Mouse (Mus musculus) erythroblast, adult 5-6 weeks (primary cell): ENCODE results near the gene Kcnd3. TPM values are rescaled to one million over a fixed set of nuclear protein-coding genes. Genes with fewer than 3 reads are reported as not detected.
"Not testable (repeated sequence)": the region's sequence is repeated elsewhere in the genome, so short reads cannot be mapped to it uniquely, and the experiment has no call there.

Experiments used
- ATAC-seq: replicated peaks from 2 replicates; pipeline ENCODE4 v1.8.0; 2016; ENCODE audit warnings: moderate number of reproducible peaks, mild to moderate bottlenecking, moderate TSS enrichment, inconsistent platforms; ENCODE audit not compliant: poor library complexity, low FRiP score, severe bottlenecking
- total RNA-seq, 2 experiments: library from RNA; stranded (forward) in 1 of 2; stranded (reverse) in 1 of 2; fragments of 150-400 nt in 1 of 2; fragments of 200-764, 138-1000 nt in 1 of 2; gene quantifications; 2 replicates each; pipeline versions ENCODE4 v1.2.3 to v1.2.4; 2015 to 2017; ENCODE audit warnings: low replicate concordance in 2 of 2

Gene Kcnd3
- total RNA-seq, 2 experiments from 2014 or later = 0.19 TPM; not detected in 1

- ATAC-seq = peak; percentile 91
Measured at GRCm38 (mm10) chr3:105687324-105688060, 235.4 kb downstream of the Kcnd3 start, which contains the start of gene Ddx20. Ddx20 (minus strand) TSS chr3:105687574.

GRCm38 (mm10) chr3:105688536-105688935 lies 236.4 kb downstream of the Kcnd3 start:
- no peak for ATAC-seq

GRCm38 (mm10) chr3:105693327-105694080 lies 241.4 kb downstream of the Kcnd3 start:
- no peak for ATAC-seq

GRCm38 (mm10) chr3:105695476-105696386 lies 243.6 kb downstream of the Kcnd3 start:
- no peak for ATAC-seq

GRCm38 (mm10) chr3:105696387-105697147 lies 244.4 kb downstream of the Kcnd3 start:
- ATAC-seq = no peak

- no peak for ATAC-seq
Measured at GRCm38 (mm10) chr3:105697148-105697441, 245.0 kb downstream of the Kcnd3 start.

- ATAC-seq = peak; percentile 39; the same call in 1 of the 2 replicates
Measured at GRCm38 (mm10) chr3:105698311-105698710, 246.2 kb downstream of the Kcnd3 start.

GRCm38 (mm10) chr3:105699241-105699933 lies 247.3 kb downstream of the Kcnd3 start:
- peak; percentile 94 for ATAC-seq

- ATAC-seq = not testable (repeated sequence)
Measured at GRCm38 (mm10) chr3:105700786-105701185, 248.7 kb downstream of the Kcnd3 start.

- ATAC-seq = no peak
Measured at GRCm38 (mm10) chr3:105701399-105701798, 249.3 kb downstream of the Kcnd3 start.

- no peak for ATAC-seq
Measured at GRCm38 (mm10) chr3:105703571-105703970, 251.4 kb downstream of the Kcnd3 start.

GRCm38 (mm10) chr3:105704031-105705008 lies 252.2 kb downstream of the Kcnd3 start, which contains the start of gene Inka2:
Inka2 (plus strand) TSS chr3:105704599.
- ATAC-seq = peak; percentile 84

- ATAC-seq = peak; percentile 26; the same call in 1 of the 2 replicates
Measured at GRCm38 (mm10) chr3:105705061-105705549, 253.0 kb downstream of the Kcnd3 start.

GRCm38 (mm10) chr3:105705561-105705960 lies 253.4 kb downstream of the Kcnd3 start:
- ATAC-seq = no peak

GRCm38 (mm10) chr3:105706366-105707020 lies 254.4 kb downstream of the Kcnd3 start:
- no peak for ATAC-seq

- ATAC-seq = no peak
Measured at GRCm38 (mm10) chr3:105707590-105707989, 255.5 kb downstream of the Kcnd3 start.

- no peak for ATAC-seq
Measured at GRCm38 (mm10) chr3:105710246-105710645, 258.1 kb downstream of the Kcnd3 start.
